Mouse (Mus musculus) T-cell, adult 2 months (primary cell): ENCODE measurements around the gene Angel1.

Experiments
- DNase-seq: peaks from one replicate; pipeline ENCODE4 v3.0.0; 2022; ENCODE audit warnings: low spot score

Angel1 gene

GRCm38 (mm10) chr12:86726120-86726640 is at the start of gene Angel1:
Gene Angel1, minus strand, starts transcription at chr12:86726460.
- DNase-seq, result peak; percentile 99

- DNase-seq, result no peak
These were observed 49.5 kb upstream of the Angel1 start for GRCm38 (mm10) chr12:86775561-86776280.

- no peak for DNase-seq
These were observed 46.3 kb upstream of the Angel1 start for GRCm38 (mm10) chr12:86772551-86772950.

DNA sequence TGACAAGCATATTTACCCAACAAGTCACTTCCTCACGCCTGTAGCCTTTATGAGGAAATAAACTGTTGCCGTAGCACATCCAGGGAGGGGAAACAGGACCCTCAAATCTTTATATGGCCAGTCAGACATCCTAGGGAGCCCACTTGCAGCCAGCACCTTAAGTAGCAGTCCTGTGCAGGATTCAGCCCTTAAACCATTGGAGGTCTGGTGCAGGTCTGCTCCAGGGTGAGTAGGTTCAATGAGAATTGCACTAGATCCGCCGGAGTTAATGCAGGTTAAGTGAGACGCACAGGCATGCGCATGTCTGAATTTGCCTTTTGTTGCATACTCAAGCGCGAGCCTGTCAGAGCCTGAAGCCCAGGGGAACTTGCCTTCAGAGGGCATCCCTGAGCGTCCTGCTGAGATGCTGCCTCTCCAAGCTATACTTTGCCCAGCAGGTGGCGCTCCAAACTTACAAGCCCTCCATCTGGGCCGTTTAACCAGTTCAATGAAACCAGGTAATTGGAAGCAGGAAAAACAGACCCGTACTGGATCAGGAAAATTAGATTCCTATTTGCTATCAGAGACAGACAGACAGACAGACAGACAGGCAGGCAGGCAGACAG is 45.7 kb upstream of the Angel1 start:
- peak; percentile 80 for DNase-seq

DNA sequence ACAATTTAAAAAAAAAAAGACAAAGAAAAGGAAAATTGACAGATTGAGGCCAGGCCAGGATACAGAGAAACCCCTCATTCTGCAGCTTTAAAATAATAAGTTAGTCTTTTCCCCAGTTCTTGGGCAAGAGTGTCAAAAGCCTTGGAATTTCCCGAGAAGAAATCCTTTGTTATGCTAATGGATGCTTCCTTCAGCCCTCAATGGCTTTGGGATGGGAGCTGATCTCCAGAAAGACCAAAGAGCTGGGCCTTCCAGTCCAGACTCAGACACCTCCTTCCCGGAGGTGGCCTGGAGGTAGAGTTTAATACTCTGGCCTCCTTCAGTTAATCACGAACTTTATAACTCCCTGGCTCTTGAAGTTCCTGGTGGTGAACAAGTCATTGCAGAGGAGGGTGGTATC is 44.7 kb upstream of the Angel1 start:
- no peak for DNase-seq

DNA sequence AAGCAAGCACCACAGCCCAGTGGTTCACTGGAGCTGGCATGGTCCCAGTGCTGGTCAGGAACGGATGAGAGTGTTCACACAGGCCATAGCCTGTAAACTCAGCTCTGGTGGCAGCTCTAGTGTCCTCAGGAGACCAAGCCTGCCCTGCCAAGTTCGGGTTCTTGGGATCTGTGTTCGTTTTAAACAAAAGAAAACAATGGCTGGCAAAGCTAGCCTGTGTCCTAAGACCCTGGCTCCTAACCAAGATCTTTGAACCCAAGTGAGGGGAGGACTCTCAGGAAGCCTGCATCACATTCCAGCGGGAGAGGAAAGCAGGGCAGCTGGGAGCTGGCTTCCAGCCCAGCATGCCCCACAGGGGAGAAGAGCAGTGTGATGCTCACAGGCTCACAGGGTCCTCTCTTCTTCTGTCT is 44.0 kb upstream of the Angel1 start:
- DNase-seq, result no peak

DNA sequence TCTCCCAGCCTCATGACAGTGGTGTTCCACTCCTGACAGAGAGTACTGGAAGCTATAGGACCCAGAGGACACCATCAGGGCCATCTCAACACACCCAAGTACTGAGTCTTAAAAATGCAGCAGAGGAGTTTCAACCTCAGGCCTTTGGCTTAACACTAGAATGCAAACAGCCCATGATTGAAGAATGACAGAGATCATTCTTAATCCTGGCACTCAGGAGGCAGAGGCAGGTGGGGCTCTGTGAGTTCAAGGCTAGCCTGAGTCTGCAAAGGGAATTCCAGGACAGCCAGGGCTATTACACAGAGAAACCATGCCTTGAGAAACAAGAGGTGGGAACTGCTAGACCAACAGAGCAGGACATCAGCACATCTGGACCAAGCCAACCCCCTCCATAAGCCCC is 43.6 kb upstream of the Angel1 start:
- DNase-seq, result no peak

- peak; percentile 80 for DNase-seq
These were observed 42.8 kb upstream of the Angel1 start for GRCm38 (mm10) chr12:86768986-86769580.

DNA sequence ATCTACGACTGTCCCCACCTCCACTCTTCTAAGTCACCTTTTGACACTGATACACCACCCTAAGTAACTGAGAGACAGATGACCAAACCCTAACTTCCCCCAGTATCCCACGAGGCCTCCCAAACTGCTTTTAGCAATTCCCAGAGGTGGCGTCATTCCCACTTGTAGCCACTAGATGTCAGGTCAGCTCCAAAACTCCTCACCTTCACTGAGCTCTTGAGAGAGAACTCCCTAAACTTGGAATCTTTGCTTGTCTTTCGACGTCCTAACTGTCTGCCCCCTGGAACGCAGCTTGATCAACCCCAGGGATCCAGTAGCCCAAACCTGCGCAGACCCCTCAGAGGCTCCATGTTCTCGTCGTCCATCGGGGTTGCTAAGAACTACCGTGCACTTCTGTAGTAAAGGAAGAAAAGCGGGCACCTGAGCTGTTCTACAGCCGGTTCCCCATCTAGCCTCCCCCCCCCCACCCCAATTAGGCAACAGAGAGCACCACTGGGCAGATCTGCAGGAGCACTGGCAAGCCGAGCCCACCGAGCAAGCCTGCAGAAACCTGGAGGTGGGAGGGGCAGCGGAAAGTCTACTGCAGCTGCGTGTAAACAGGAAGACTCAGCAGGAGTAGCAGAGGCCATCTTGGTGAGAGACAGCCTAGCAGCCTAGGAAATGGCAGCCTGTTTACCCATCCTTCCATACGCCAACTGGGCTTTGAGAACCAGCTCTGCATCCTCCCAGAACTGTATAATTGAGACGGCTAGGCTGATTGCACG is 41.8 kb upstream of the Angel1 start:
- DNase-seq, result peak; percentile 6

- no peak for DNase-seq
These were observed 40.2 kb upstream of the Angel1 start for GRCm38 (mm10) chr12:86766467-86766866.

DNA sequence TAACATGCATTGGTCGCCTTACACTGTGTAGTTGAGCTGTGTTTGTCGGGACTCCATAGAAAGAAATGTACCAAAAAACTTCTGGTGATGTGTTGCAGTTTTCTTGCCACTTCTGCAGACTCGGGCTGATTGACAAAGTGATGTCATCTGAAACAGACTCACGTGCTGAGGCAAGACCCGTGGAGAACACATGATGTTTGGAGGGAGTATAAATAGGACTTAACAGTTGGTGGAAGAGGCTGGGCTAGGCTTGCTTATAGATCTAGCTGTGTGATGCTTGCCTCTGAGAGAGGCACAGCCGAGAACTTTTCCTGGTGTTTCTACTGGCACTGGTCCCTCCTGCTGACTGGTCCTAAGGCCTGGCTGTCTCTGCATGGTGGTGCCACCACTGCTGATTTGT is 37.8 kb upstream of the Angel1 start:
- DNase-seq, result no peak

DNA sequence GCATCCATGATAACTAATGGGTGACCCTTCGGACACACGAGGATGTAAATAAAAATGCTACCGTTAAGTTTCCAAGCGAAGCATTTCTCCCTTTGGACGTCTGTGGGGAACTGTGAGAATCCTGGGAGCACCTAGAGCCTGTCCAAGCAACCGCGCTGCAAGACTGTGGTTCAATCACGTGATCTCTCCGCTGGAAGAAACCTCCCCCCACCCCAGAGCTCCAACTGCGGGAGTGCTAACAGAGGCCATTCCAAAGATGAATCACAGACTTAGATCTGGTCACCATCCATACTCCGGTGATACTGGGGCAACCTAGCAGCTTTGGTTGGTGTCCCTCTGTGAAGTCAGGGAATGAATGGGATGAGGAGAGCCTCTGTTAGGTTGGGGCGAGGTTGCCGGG is 34.8 kb upstream of the Angel1 start:
- DNase-seq, result no peak

DNA sequence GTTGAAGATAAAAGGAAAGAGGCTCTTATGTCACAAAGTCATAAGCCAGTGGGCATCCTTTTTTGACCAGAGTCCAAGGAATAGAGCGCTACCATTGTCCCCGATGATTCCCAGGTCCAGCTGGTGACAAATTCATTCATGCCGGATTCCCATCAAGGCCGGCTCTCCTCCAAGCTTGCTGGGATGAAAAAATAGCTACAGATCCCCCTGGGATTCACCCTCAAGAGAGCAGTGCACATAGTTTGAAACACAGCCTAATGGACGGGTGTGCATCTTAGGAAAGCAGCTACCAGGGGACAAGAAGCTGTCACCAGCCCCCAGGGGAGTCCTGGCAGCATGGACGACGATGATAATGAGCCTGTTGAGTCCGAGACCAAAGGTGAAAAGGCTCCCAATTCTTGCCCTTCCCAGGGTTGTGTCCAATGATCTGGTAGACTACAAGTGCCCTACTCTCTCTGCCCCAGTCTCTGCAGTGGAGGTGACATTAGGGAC is 8.1 kb upstream of the Angel1 start, which contains the start of gene Lrrc74a:
Lrrc74a (plus strand) TSS at position 51 of the 492 bp plus-strand sequence.
- no peak for DNase-seq

- no peak for DNase-seq
These were observed 554 bp downstream of the Angel1 start for GRCm38 (mm10) chr12:86725706-86726105.

DNA sequence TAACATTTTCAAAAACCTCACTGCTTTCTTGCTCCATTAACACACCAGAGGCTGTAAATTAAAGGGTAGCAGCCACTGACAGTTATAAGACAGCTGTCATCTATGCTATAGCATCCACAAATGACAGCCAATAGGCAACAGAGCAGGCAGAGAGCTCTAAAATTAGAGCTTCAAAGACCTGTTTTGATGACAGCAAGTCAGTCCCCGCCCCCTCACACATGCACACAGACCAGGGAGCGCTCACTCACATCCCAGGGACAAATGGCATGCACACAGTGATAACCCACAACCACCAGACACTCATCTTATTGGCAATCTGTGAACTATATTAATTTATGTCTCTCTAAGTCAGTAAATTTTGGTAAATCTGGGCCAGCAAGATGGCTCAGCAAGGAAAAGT is 2.0 kb downstream of the Angel1 start:
- DNase-seq, result no peak

DNA sequence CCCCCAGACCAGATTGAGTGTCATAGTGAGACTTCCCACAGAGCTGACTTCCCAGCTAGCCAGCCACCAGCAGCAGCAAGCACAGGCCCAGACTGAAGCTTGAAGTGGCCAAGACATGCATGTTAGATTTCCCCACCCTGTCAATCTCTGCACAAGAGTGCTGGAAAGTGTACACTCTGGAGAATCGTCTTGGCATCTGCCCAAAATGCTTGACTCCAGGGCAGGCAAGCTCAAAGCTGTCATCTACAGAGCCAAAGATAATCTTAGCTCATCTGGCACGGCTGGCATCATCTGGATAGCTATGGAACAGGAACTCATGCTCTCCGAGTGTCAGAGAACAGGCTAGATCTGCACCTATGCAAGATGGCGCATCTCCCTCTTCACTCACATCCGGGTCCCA is 4.8 kb downstream of the Angel1 start:
- DNase-seq, result no peak

DNA sequence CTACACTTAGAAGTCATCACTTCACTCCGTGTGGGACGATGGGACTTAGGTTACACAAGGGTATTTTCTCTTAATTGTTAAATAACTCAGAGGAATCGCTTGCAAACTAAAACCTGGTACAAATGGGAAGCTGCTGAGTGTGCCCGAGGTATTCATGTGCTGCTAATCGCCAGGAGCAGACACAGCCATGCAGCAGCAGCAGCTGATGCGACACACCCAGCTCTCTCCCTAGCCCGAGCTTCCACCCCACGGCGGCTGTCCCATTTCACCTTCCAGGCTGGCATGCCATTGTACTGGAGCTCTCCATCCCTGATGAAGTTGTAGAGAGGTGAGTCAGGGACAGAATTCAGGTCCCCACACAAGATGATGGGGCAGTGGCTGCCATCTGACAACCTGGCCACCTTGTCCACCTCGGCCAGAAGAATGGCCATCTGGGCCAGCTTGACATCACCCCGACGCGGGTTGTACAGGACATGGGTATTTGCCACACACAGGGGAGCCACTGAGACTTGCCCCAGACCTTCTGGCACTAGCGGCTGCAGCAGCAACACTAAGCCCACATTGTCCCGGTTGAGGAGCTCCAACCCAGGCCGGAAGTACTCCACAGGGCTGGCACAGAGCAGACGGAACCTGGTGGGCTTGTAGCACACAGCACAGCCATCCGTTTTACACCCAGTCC is 6.2 kb downstream of the Angel1 start:
- DNase-seq, result no peak

GRCm38 (mm10) chr12:86716962-86717361 is 9.3 kb downstream of the Angel1 start:
- DNase-seq, result no peak

- peak; percentile 48 for DNase-seq
These were observed 10.9 kb downstream of the Angel1 start for GRCm38 (mm10) chr12:86715401-86715800.

GRCm38 (mm10) chr12:86714026-86714425 is 12.2 kb downstream of the Angel1 start:
- no peak for DNase-seq

DNA sequence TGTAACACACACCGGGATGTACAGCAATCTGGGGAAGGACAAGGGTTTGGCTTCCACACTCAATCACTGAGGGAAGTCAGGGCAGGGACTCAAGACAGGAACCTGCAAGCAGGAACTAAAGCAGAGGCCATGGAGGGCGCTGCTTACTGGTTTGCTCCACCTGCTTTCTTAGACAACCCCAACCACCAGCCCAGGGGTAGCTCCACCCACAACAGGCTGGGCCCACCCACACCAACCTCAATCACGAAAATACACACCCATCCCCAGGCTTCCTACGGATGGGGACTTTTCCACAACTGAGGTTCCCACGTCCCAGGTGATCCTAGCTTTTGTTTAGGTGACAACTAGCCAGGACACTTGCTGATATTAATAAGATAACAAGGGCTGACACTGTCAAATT is 20.4 kb downstream of the Angel1 start:
- DNase-seq, result no peak

DNA sequence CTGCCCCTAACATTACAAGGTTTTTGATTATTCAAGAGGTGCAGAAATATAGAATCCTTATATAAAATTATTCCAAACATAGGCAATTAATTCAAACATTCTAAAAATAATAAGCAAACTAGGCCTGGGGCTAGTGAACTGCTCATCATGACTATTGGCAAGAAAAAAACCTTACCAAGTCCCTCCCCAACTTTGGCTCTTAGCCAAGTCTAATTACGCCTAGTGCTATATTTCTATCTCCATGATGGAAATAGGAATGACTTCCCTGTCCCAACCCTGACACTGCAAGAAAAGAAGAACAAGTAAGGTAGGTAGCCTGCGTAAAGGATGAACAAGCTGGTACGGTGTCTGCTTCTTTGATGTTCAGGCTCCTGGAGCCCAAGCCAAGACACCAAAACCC is 23.6 kb downstream of the Angel1 start:
- DNase-seq, result no peak
